Mouse (Mus musculus) urinary bladder, postnatal 14 days (tissue): ENCODE measurements around the gene Pllp.

Source experiments
- DNase-seq: peaks from one replicate; pipeline ENCODE4 v3.0.0; 2021; ENCODE audit warnings: low spot score

Pllp gene

DNA sequence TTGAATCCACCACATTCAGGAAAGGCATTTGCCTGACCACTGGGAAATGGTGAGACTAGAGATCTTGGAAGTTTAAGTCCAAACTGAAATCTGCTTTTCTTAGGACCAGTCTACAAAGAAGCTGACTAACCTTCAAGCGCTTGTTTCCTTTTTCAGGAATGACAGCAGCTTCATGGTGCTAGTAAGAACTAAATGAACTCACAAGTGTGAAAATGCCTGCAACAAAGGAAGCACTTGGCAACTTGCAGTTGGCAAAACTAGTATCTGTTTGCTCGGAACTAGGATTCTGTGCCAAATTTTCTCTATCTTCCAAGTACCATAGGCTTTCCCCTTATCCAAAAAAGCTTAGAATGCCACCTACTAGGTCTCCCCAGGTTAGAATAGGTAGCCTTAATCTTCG is 49.9 kb downstream of the Pllp start:
- DNase-seq = no peak

- no peak for DNase-seq
These were observed 50.9 kb downstream of the Pllp start for GRCm38 (mm10) chr8:94645202-94645601.

- DNase-seq = no peak
These were observed 54.1 kb downstream of the Pllp start for GRCm38 (mm10) chr8:94641938-94642337.

DNA sequence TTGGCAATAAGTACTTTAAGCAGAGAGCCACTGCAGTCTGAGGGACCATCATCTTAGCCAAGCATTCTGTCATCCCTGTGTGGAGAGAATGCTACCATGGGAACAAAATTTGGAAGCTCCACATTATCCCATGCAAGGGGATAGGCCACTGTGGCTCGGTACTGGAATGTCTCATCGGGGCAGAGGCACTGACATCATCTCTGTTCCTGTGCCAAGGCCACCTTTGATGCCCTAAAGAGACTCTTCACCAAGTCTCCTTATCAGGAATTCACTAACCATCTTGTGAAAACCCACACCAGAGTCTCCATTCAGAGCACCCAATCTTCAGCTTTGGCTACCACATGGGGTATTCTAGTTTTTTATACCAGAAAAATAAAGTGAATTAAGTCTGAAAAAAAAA is 54.9 kb downstream of the Pllp start:
- DNase-seq = no peak

DNA sequence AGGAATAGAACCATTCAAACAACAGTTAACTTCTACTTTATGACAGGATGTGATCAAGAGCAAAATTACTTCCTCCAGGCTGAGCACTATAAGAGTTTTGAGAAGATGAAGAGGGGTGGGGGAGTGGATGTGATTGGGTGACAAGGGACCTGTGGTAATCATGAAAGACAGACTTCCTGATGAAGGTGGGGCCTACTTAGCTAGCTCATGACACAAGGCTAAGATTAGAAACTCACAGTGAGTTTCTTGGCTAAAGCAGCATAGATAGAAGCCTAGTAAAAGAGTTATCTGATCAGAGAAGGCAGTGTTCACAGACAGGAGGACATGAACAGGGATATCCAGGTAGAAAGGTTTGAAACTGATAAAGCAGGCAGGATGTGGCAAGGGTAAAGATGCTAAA is 61.9 kb downstream of the Pllp start:
- no peak for DNase-seq

- DNase-seq = no peak
These were observed 62.4 kb downstream of the Pllp start for GRCm38 (mm10) chr8:94633564-94634194.
